Mouse (Mus musculus) cerebellum, adult 11 months (tissue): Measurements from ENCODE around the gene Usf1.

Experiments used
- DNase-seq: peaks from one replicate; pipeline ENCODE4 v3.0.0; 2022

Gene Usf1

DNA sequence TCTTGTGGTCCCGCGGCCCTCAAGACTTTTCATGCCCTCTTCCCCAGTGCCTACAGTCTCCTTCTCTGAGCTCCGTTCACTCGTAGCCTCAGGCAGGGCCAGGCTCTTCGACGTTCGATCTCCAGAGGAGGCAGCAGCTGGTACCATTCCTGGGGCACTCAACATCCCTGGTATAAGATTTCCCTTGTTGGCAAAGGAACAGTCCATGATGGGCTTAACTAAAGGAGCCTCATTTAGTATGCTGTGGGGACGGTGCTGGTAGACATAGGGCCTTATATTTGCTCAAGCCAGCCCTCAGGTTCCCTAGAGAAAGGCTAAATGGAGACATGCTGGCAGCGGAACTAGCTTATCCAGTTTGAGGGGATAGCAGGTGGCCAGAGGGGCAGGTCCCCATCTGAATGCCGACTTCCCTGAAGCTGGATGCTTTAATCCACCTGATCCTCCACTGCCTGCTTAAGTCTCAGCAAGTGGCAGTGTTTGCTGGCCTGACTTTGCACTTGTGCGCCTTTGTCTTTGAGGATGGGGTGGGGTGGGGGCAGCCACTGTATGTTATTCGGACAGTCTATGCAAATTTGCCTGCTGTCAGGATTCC lies 8.3 kb downstream of the Usf1 start:
- DNase-seq: no peak

DNA sequence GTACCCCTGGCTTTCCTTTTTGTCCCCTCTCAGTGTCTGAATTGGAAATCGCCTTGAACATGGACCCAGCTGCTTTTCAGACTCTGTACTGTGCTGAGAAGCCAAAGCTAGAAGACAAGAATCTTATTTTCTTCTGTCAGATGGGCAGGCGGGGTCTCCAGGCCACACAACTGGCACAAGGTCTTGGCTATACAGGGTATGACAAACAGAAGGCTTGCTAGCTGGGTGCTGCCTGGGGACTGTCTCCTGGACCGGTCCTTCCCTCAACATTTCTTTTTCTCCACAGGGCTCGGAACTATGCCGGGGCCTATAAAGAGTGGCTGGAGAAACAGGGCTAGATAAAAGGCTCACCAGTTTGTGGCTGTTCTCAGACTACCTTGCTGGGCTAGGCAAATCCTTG lies 8.8 kb downstream of the Usf1 start:
- DNase-seq: no peak

DNA sequence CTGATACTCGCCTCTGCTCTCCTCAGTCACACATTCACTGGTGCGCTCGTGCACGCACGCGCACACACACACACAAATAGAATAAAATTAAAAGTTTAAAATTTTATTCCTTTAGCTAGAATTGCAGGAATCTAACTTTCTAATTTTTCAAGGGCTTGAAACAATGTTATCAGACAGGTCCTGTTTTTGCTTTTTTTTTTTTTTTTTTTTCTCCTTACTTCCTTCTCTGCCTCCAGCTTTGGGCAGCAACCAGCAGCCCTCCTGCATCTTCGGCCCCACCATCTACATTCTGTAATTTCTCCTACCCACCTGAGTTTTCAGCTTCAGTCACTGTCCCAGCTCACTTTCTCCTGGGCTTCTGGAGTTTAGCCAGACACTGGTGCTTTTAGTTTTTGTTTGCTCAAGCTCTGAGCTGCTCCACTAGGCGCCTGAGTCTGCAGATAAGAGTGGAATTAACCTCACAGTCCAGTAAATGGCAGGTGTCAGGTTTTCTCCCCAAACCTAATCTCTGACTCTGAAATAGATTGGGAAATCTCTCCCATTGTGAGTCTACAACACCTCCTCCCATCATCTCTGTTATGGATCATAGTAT lies 11.5 kb downstream of the Usf1 start:
- DNase-seq: no peak

DNA sequence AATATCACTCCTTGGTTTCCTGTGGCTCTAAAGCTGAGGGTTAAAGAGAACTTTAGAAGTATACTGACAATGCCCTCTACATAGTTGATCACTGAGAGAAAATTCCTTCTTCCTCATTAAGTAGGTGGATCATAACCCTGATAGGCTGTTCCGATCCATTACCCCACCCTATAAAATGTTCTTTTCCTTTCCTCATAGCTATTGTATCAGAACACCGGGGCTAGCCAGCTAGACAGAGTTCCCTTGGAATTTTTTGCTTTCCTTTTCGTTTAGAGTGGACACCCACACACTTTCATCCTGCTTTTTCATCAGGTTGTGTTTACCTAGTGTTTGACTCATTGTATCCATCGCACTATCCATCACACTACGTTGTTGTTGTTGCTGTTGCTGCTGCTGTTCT lies 13.5 kb downstream of the Usf1 start:
- DNase-seq: no peak

DNA sequence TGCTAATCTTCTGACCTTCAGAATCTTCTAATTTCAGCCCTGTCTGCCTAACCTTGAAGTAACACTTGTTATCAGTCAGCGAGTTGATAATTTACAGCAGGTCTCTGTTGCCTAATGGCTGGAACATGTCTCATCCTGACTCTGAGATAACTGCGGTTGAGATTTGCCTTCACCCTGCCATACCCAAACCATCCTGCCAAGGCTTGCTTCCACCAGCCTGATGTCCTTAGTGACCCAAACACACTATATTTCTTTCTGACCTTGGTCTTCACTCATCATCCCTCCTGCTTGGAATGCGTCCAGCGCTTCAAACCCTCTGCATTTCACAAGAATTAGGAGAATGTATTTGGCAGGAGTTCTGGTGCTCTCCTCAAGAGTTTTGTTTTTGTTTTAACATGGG lies 14.0 kb downstream of the Usf1 start:
- DNase-seq: no peak

DNA sequence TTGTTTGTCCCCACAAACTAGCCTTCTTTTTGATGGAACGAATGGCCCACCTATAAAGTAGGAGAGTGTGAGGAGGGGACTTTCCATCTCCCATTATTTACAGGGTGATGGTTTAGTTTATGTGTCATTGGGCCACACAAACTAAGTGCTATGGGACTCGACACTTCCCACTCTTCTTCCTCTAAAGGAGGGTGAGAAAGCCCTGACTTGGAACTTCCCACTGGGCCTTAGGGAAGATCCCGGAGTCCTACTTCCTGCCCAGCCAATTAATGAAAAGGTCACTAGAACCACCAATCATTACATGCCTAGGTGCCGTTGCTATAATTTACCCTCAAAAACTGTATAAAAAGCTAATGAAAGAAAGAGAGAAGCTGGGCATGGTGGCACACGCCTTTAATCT lies 21.0 kb downstream of the Usf1 start:
- no peak for DNase-seq

DNA sequence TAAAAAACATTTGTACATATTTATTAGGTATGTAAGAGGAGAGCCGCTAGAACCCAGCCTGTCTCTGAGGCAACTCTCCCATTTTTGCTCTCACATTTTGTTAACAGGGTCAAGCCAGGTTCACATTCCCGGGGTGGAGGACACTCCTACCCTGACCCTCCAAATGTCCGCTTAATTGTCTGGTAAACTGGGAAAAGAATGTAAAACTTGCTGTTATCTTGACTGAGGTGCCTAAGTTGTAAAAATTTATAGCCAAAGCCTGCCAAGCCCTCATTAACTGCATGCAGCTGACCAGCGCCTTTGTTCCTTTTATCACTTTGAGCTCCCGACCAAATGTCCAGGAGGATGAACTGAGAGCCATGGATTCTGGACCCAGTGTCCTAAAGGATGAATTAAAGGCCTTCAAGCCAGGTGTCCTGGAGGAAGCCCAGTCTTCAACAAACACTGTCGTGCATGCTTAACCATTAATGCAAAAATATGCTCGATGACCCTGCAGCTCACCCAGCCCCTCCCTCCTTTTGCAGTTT lies 24.2 kb downstream of the Usf1 start:
- no peak for DNase-seq

DNA sequence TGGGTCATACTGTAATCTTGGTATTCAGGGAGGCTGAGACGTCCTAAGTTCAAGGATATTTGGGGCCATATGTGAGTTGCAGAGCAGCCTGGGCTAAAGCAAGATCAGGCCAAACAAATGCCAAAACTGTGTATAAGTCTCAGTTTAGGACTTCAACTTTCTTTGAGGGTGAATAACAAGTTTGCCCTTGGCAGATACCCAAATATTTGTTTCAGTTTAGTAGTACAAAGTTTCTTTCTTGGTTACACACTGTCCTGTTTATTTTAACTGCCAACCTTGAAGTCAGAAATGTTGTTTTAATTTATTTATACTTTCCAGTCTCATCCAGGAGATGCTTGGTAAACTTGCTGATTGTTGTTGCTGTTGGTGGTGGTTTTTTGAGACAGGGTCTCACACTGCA lies 24.9 kb downstream of the Usf1 start:
- DNase-seq: no peak

DNA sequence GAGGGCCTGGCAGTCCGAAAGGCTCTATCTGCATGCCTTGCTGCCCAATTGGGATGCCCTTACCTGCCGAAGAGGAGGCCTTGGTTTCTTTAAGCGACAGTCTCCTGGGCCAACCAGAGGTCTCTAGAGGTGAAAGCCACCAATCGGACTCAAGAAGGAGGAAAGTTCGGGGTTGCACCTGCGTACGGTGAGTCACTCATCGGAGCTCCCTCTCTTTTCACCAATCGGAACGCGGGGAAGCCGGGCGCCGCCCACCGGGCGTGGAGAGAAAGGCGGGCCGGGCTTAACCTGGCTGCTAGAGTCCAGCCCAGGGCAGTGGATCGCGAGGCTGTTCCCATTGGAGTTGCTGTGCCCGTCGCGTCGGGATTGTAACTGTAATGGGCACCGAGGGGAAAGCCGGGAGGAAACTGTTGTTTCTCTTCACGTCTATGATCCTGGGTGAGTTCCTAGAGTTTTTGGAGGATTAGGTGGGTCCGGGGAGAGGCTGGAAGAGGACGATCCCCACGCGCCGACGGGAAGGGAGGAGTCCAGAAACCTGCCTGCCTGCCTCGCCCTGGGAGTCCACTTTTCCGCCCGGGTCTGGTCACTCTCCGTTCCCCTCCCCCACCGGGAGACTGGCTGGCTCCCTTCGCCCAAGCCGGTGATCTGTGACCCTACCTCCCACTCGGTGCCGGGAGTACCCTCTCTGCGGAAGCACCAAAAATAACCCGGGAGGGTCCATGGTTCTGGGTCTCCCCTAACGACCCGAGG lies 26.3 kb downstream of the Usf1 start, which contains the start of gene F11r:
F11r (plus strand) TSS at position 272 of the 750 bp plus-strand sequence.
- DNase-seq: peak; percentile 77

DNA sequence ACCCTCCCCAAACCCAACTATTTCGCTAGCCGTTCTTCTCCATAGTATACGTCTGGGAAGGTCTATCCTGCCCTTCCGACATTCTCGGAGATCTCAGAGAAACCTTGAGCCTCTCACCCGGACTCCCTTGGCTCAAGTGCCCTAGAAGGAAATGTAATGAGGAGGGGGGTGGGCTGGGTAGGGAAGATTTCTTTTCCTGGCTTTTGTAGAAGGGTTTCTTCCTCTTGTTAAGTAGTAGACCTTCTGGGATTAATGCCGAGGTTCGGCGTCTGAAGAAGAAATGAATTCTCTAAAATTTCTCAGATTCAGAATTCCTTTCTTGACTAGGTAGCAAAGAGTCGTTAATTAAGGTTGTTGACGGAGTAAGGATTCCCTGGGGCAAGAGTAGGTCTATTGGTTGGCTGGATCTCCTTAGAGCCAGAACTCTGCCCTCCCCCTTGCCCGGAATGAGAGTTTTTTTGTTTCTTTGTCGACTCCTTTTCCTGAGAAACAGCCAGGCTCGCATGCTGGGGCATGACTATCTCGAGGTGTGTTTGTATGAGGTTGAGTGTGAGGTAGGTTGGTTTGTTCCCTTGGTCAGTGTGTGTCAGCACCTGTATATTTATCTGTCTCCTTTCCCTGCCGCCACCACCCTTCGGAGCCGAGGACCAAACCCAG lies 27.0 kb downstream of the Usf1 start:
- no peak for DNase-seq

DNA sequence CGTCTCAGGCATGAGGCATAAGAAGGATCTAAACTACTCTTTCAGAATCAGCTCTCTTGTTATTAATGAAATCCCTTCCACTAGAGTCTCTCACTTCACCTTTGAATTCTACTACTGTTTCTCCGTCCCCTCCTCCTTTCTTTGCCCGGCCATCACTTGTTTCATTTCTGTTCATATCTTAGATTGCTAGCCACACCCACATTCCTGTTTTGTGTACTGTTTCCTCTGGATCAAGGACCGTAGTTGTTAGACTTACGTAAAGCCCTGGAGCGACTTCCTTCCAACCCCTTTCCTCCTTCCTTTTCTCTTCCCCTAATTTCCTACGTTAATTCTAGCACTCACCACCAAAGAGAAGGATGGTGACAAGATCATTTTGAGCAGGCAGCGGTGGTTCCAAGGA lies 28.0 kb downstream of the Usf1 start:
- no peak for DNase-seq

DNA sequence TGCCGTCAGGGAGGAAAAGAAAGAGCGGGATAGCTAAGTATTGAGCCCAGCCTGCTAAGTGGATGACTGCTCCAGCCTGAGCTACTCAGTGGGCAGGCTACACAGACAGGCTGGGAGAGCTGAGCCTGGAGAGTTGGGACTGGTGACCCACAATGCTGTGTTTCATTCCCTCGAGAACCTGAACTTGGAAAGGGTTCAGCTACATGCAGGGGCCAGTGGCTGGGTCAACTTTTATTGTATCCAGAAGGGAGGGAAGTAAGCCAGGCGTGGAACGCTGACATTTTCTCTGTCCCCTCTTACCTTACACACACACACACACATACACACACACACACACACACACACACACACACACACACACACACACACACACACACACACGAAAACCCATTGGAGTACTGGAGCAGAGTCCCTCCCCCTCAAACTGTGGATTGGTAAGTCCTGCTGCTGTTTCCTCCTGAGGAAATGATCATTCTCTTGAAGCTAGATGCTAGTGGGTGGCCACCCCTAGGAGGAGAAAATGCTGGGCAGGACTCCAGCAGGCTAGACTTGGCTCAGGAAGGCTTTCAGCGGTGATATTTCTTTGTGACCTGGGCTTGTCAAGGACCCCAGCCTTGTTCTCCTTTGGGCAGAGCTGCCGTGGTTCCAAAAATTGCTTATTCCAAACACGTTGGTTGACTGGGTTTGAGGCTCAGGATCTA lies 29.1 kb downstream of the Usf1 start:
- DNase-seq: no peak

DNA sequence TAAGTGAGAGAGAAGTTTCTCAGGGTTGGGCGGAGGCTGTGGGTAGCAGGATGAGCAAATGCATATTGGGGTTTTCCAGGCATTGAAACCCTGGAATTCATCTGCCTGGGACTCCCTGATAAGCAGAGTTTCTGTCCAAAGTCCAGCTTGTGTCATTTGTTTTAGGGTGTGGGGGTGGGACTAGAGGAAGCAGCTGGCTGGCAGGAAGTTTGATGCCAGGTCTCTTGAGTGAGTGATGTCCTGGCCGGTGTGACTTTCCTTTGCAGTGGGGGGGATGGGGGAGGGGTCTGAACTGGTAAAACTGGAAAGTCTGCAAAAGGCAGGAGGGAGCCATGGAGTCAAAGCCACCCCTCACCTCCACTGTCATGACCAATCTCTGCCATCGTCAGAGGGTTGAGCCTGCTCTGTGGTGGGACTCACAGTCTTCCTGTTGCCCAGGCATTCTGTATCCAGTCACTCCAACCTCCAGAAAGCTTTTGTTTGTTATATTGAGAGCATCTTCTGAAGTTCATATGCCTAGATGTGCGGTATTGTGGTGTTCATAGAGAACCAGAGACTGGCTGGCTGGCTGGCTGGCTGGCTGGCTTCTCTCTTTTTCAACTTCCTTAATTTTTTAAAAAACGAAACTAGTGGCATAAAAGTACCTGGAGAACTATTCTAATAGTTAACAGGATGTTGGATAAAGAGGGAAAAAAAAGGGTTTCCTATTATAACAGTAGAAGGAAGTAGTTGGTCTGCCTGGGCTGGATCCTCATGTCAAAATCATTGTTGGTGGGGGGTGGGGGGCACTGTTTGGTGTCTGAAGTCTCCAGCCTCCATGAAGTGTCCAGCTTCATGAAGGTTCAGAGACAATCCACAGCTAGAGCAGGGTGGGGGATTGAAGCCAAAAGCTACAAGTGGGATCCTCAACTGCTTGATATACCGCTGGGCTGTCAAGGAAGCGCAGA lies 30.6 kb downstream of the Usf1 start:
- DNase-seq: no peak

DNA sequence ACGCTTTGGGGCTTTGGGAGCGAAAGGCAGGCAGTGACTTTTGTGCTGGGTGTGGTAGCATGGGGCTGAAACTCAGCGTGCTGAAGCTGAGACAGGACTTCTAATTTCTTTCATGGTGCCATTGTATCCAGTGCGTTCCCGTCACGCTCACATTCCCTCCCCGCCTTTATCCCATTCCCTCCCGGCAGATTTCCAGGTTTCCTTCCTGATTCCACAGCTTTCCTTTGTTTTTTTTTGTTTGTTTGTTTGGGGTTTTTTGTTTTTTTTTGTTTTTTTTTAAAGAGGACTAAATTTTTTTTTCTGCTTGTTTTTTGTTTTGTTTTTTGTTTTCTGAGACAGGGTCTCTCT lies 31.3 kb downstream of the Usf1 start:
- DNase-seq: no peak

DNA sequence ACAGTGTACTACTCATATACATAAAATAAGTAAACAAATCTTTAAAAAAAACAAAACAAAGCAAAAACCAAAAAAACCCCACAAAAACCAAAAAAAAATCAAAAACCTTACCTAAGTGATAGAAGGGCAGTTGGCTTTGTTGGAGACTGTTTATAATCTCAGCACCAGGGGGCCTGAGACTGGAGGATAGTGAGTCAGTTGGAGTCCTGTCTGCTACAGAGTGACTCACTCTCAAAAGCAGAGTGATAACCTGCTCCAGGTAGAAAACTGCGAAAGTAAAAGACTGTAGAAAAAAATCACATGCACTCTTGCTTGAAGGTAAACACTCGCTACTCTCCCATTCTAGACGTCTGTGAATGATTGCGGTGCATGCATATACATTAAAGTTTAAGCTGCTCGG lies 33.9 kb downstream of the Usf1 start:
- no peak for DNase-seq

DNA sequence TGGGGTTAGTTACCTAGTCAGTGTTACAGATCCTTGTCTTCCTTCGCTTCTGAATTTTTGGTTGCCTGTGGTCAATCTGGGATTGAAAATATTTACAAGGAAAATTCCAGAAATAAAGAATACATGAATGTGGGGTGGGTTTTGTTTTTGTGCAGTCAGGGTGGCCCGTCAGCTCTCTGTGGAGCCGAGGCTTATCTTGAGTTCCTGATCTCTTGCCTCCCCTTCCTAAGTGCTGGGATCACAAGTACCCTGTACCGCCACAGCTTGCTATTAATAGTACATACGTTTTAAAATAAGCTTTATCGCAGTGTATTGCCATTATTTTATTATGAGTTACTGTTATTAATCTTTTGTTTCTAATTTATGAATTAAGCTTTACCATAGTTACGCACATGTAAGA lies 35.7 kb downstream of the Usf1 start:
- DNase-seq: no peak

DNA sequence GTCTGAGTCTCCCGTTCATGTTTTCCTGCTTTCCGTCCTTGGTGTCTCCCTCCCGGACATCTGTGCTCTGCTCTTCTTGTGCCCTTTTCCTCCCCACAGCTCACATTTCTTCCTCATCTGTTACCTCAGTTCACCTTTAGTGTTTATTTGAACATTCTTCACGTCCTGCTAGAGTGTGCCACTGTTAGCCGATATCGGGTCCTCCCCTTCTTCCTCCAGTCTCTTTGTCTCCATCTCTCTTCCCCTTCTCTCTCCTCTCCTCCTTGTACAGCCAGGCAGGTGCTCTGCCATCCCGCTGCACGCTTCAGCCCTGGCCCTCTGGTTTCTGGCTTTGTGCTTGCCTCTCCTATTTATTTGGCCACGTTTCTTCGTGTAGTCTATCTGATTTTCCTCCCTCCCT lies 36.6 kb downstream of the Usf1 start:
- DNase-seq: no peak

DNA sequence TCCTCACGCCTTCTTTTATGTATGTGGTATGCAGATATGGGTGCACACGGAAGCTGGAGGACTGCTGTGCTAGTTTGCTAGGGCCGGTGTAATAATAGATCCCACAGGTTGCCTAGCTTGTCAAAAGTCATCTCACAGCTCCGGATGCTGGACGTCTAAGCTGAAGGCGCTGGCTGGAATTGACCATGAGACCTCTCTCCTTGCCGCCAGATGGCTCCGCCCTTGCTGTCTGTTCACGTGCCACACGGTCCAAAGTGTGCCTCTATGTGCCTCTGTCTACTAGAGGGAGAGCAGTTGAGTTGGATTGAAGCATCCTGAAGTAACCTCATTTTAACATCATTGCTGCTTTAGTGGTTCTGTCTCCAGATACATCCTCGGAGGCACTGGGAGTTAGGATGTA lies 38.9 kb downstream of the Usf1 start:
- DNase-seq: no peak

DNA sequence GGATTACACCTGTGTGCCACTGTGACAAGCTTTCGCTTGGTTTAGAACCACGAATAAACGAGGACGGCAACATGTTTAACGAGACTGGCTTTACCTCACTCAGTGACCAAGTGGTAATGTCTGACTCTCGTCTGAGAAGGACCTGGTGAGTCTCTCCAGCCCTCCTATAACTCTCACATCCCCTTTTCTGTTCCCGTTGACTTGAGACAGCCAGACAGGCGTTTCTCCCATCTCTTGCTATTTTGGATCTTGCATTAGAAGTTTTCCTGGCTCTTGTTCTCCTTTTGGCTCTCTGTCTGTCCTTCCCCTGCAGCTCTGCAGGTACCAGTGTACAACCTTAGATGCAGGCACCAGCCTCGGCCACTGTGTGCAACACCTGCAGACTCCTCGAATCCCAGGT lies 39.9 kb downstream of the Usf1 start:
- DNase-seq: no peak

DNA sequence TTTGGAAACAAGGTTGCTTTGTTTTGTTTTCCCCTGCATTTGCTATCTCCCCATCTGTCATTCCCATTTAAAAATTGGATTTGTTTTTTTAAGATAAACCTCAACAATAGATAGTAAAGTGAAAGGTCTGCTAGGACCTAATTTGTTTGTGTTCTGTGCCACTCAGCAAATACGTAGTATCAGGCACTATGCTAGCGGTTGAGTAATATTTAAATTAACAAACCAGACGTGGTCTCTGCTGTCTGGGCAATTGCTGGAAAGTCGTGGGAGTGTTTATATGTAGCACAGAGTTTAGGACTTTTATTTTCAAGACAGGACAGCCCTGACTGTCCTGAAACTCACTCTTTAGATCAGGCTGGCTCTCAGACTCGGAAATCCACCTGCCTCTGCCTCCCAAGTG lies 41.4 kb downstream of the Usf1 start:
- DNase-seq: no peak

DNA sequence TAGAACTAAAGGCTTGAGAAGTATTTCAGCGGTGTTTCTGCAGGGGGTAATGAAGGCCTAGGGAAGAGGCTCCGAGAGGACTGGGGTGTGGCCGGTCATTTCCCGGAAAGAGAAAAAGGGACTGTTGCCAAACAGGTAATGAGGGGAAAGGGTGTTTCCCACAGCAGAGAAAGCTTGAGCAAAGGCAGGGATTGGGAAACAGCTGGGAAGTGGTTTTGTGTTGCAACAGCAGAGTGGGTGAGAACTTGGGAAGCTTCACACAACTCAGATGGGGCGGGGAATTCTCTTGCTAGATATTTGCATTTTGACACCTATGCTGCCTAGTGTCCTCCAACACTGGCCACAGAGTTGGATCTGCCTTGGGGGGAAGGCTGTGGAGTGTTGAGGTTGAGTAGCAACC lies 41.8 kb downstream of the Usf1 start:
- DNase-seq: no peak

DNA sequence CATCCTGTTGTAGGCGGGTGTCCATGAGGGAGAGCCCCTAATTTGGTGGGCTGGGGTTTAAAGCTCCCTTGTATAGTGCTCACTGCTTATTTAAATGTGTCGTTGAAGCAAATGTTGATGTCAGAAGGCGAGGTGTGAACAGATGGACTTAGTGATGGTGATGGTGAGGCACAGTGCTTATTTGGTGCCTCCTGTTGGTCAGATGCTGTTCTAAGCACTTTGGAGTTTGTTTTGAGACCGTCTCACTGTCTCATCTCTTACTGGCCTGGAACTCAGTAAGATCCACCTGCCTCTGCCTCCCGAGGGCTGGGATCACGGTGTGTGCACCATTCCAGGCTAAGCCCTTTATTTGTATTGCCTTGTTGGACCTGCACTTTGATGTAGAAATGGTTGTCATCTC lies 43.8 kb downstream of the Usf1 start:
- DNase-seq: no peak
